Mouse (Mus musculus): ENCODE measurements around the gene Tmem163. TPM values are rescaled to one million over a fixed set of nuclear protein-coding genes. Genes with fewer than 3 reads are reported as not detected.

The Tmem163 gene
- polyA plus RNA-seq, 1 experiment from 2014 or later, result 40.4 TPM

GRCm38 (mm10) chr1:127508921-127509320 is 170.4 kb downstream of the Tmem163 start:
- Histone ChIP-seq H3K4me3 (no peak overlapping the region), H3K27me3 (peaks cover under 1% of the 10 kb centered on the region; the same call in 1 of the 2 replicates), H3K4me1 (peaks cover 18% of the 10 kb centered on the region), H3K36me3 (no peaks in the 10 kb centered on the region), H3K9ac (no peak overlapping the region), H3K9me3 (replicated peaks) (no peaks in the 10 kb centered on the region), H3K4me2 (replicated peaks) (no peak overlapping the region), H3K27ac (peak overlapping the region; percentile 85)
- WGBS, result 72% methylated on average over 8 of the region's 8 CpGs
- ATAC-seq (ENCODE audit: low FRiP score), result 0 out of 2 replicates have a peak, but pooled peaks have one; percentile 7

GRCm38 (mm10) chr1:127508067-127508739 is 171.1 kb downstream of the Tmem163 start:
- 58% methylated on average over 16 of the region's 16 CpGs for WGBS
- peak; percentile 84 for ATAC-seq (ENCODE audit: low FRiP score)
- 0 out of 2 replicates have a peak overlapping the region, but pooled peaks have one; percentile 4 for H3K4me2 ChIP-seq (replicated peaks)

GRCm38 (mm10) chr1:127507042-127507650 is 172.2 kb downstream of the Tmem163 start:
- WGBS, result 62% methylated on average over 10 of the region's 10 CpGs
- no peak for ATAC-seq (ENCODE audit: low FRiP score)

More at GRCm38 (mm10) chr1:127508067-127508739, 171.1 kb downstream of the Tmem163 start:
- Histone ChIP-seq H3K27ac (peak overlapping the region; percentile 76), H3K9ac (no peak overlapping the region), H3K27me3 (peaks cover 3% of the 10 kb centered on the region; the same call in 1 of the 2 replicates), H3K9me3 (replicated peaks) (no peaks in the 10 kb centered on the region), H3K4me1 (peaks cover 18% of the 10 kb centered on the region), H3K36me3 (no peaks in the 10 kb centered on the region), H3K4me3 (no peak overlapping the region)

GRCm38 (mm10) chr1:127500701-127501100 is 178.6 kb downstream of the Tmem163 start:
- Histone ChIP-seq H3K36me3 (no peaks in the 10 kb centered on the region), H3K4me1 (peaks cover 3% of the 10 kb centered on the region; the same call in 1 of the 2 replicates), H3K27me3 (peaks cover 12% of the 10 kb centered on the region; the same call in 1 of the 2 replicates), H3K4me2 (replicated peaks) (no peak overlapping the region), H3K9me3 (replicated peaks) (no peaks in the 10 kb centered on the region), H3K4me3 (no peak overlapping the region), H3K9ac (no peak overlapping the region), H3K27ac (peak overlapping the region; percentile 57)
- no peak for ATAC-seq (ENCODE audit: low FRiP score)
- 64% methylated on average over 17 of the region's 17 CpGs for WGBS

More at GRCm38 (mm10) chr1:127507042-127507650, 172.2 kb downstream of the Tmem163 start:
- no peaks in the 10 kb centered on the region for H3K9me3 ChIP-seq (replicated peaks)
- H3K27me3 ChIP-seq, result peaks cover 3% of the 10 kb centered on the region; the same call in 1 of the 2 replicates
- H3K9ac ChIP-seq, result no peak overlapping the region
- peaks cover 18% of the 10 kb centered on the region for H3K4me1 ChIP-seq
- H3K4me2 ChIP-seq (replicated peaks), result no peak overlapping the region
- no peak overlapping the region for H3K4me3 ChIP-seq
- no peaks in the 10 kb centered on the region for H3K36me3 ChIP-seq
- H3K27ac ChIP-seq, result peak overlapping the region; percentile 76

- Histone ChIP-seq H3K4me3 (no peak overlapping the region), H3K4me1 (peaks cover 3% of the 10 kb centered on the region; the same call in 1 of the 2 replicates), H3K27ac (peak overlapping the region; percentile 57; the same call in 1 of the 2 replicates), H3K9ac (no peak overlapping the region), H3K27me3 (peaks cover 12% of the 10 kb centered on the region; the same call in 1 of the 2 replicates), H3K36me3 (no peaks in the 10 kb centered on the region), H3K9me3 (replicated peaks) (no peaks in the 10 kb centered on the region), H3K4me2 (replicated peaks) (no peak overlapping the region)
- peak; percentile 57 for ATAC-seq (ENCODE audit: low FRiP score)
- WGBS, result 10% methylated on average over 8 of the region's 8 CpGs
Measured at GRCm38 (mm10) chr1:127500219-127500618, 179.1 kb downstream of the Tmem163 start.

GRCm38 (mm10) chr1:127498746-127499145 is 180.6 kb downstream of the Tmem163 start:
- Histone ChIP-seq H3K27me3 (peaks cover 10% of the 10 kb centered on the region; the same call in 1 of the 2 replicates), H3K9ac (no peak overlapping the region), H3K36me3 (no peaks in the 10 kb centered on the region), H3K9me3 (replicated peaks) (no peaks in the 10 kb centered on the region), H3K4me1 (peaks cover 3% of the 10 kb centered on the region; the same call in 1 of the 2 replicates), H3K4me3 (no peak overlapping the region), H3K27ac (no peak overlapping the region), H3K4me2 (replicated peaks) (no peak overlapping the region)
- 59% methylated on average over 9 of the region's 9 CpGs for WGBS
- ATAC-seq (ENCODE audit: low FRiP score), result no peak

- Histone ChIP-seq H3K27me3 (peaks cover 8% of the 10 kb centered on the region; the same call in 1 of the 2 replicates), H3K27ac (no peak overlapping the region), H3K4me2 (replicated peaks) (no peak overlapping the region), H3K9me3 (replicated peaks) (no peaks in the 10 kb centered on the region), H3K4me3 (no peak overlapping the region), H3K4me1 (peaks cover 3% of the 10 kb centered on the region; the same call in 1 of the 2 replicates), H3K9ac (no peak overlapping the region), H3K36me3 (no peaks in the 10 kb centered on the region)
- 33% methylated on average over 9 of the region's 9 CpGs for WGBS
- ATAC-seq (ENCODE audit: low FRiP score), result peak; percentile 69
Measured at GRCm38 (mm10) chr1:127496737-127497543, 182.4 kb downstream of the Tmem163 start.

GRCm38 (mm10) chr1:127487161-127487560 is 192.2 kb downstream of the Tmem163 start:
- WGBS, result 84% methylated on average over 4 of the region's 4 CpGs
- H3K4me2 ChIP-seq (replicated peaks), result no peak overlapping the region

GRCm38 (mm10) chr1:127484826-127485225 is 194.5 kb downstream of the Tmem163 start:
- no peak overlapping the region for H3K9ac ChIP-seq
- no peaks in the 10 kb centered on the region for H3K27me3 ChIP-seq
- no peaks in the 10 kb centered on the region for H3K4me1 ChIP-seq
- no peaks in the 10 kb centered on the region for H3K9me3 ChIP-seq (replicated peaks)
- H3K27ac ChIP-seq, result no peak overlapping the region
- WGBS, result 47% methylated on average over 7 of the region's 7 CpGs
- no peak overlapping the region for H3K4me3 ChIP-seq
- no peak for ATAC-seq (ENCODE audit: low FRiP score)
- no peak overlapping the region for H3K4me2 ChIP-seq (replicated peaks)
- H3K36me3 ChIP-seq, result peaks cover 15% of the 10 kb centered on the region; the same call in 1 of the 2 replicates

More at GRCm38 (mm10) chr1:127487161-127487560, 192.2 kb downstream of the Tmem163 start:
- no peaks in the 10 kb centered on the region for H3K27me3 ChIP-seq
- no peak for ATAC-seq (ENCODE audit: low FRiP score)
- no peak overlapping the region for H3K4me3 ChIP-seq
- no peaks in the 10 kb centered on the region for H3K4me1 ChIP-seq
- no peak overlapping the region for H3K9ac ChIP-seq
- H3K27ac ChIP-seq, result no peak overlapping the region
- H3K36me3 ChIP-seq, result peaks cover 9% of the 10 kb centered on the region; the same call in 1 of the 2 replicates
- H3K9me3 ChIP-seq (replicated peaks), result no peaks in the 10 kb centered on the region

- Histone ChIP-seq H3K9me3 (replicated peaks) (no peaks in the 10 kb centered on the region), H3K4me2 (replicated peaks) (no peak overlapping the region), H3K4me3 (no peak overlapping the region), H3K4me1 (no peaks in the 10 kb centered on the region), H3K9ac (no peak overlapping the region), H3K27me3 (no peaks in the 10 kb centered on the region), H3K36me3 (peaks cover 16% of the 10 kb centered on the region; the same call in 1 of the 2 replicates), H3K27ac (no peak overlapping the region)
- 94% methylated on average over 8 of the region's 8 CpGs for WGBS
- ATAC-seq (ENCODE audit: low FRiP score), result no peak
Measured at GRCm38 (mm10) chr1:127484188-127484587, 195.2 kb downstream of the Tmem163 start.

GRCm38 (mm10) chr1:127482911-127483310 is 196.4 kb downstream of the Tmem163 start:
- peaks cover 20% of the 10 kb centered on the region for H3K36me3 ChIP-seq
- no peaks in the 10 kb centered on the region for H3K4me1 ChIP-seq
- no peak overlapping the region for H3K9ac ChIP-seq
- no peaks in the 10 kb centered on the region for H3K9me3 ChIP-seq (replicated peaks)
- 84% methylated on average over 10 of the region's 10 CpGs for WGBS
- H3K27ac ChIP-seq, result no peak overlapping the region
- ATAC-seq (ENCODE audit: low FRiP score), result no peak
- no peak overlapping the region for H3K4me3 ChIP-seq
- H3K4me2 ChIP-seq (replicated peaks), result no peak overlapping the region
- no peaks in the 10 kb centered on the region for H3K27me3 ChIP-seq

GRCm38 (mm10) chr1:127475756-127476155 is 203.6 kb downstream of the Tmem163 start:
- no peaks in the 10 kb centered on the region for H3K9me3 ChIP-seq (replicated peaks)
- no peak overlapping the region for H3K27ac ChIP-seq
- 99% methylated on average over 5 of the region's 5 CpGs for WGBS
- no peak overlapping the region for H3K4me3 ChIP-seq
- no peak overlapping the region for H3K4me2 ChIP-seq (replicated peaks)
- peaks cover 22% of the 10 kb centered on the region for H3K36me3 ChIP-seq
- no peak overlapping the region for H3K9ac ChIP-seq
- no peaks in the 10 kb centered on the region for H3K4me1 ChIP-seq
- no peaks in the 10 kb centered on the region for H3K27me3 ChIP-seq
- no peak for ATAC-seq (ENCODE audit: low FRiP score)

Data from hindbrain, embryonic 12.5 days (tissue).